Mouse (Mus musculus) embryonic facial prominence, embryonic 14.5 days (tissue): Measurements from ENCODE around the gene Ufsp1. TPM values are rescaled to one million over a fixed set of nuclear protein-coding genes. Genes with fewer than 3 reads are reported as not detected.

Experiments
- ATAC-seq: fragments of 200-750 bp; cut with Nextera tagmentation; 2 replicates; pipeline ENCODE4 v1.8.0; 2017; ENCODE audit warnings: low read depth, moderate number of reproducible peaks, moderate TSS enrichment
- DNase-seq: peaks from one replicate; pipeline ENCODE4 v3.0.0-alpha.2; 2015; ENCODE audit warnings: low spot score
- H3K27ac ChIP-seq: fragments of 300-500 bp; sonication (generic); replicated peaks from 2 replicates; pipeline ENCODE4 v1.5.1; 2014; ENCODE audit warnings: low read depth, mild to moderate bottlenecking, low read length, moderate library complexity
- H3K27me3 ChIP-seq: fragments of 300-500 bp; sonication (generic); replicated peaks from 2 replicates; pipeline ENCODE4 v1.6.1; 2014; ENCODE audit warnings: low read length; ENCODE audit not compliant: control insufficient read depth, insufficient read depth
- H3K36me3 ChIP-seq: fragments of 300-500 bp; sonication (generic); 2 replicates; pipeline ENCODE4 v1.6.1; 2014; ENCODE audit warnings: low read length, mixed read lengths; ENCODE audit not compliant: control insufficient read depth, insufficient read depth
- H3K4me1 ChIP-seq: fragments of 300-500 bp; sonication (generic); 2 replicates; pipeline ENCODE4 v1.6.1; 2014; ENCODE audit warnings: antibody characterized with exemption, low read length; ENCODE audit not compliant: control insufficient read depth, insufficient read depth
- H3K4me2 ChIP-seq: fragments of 300-500 bp; sonication (generic); 2 replicates; pipeline ENCODE4 v1.6.1; 2014; ENCODE audit warnings: low read depth, mild to moderate bottlenecking, low read length, moderate library complexity, mixed read lengths
- H3K4me3 ChIP-seq: fragments of 300-500 bp; sonication (generic); 2 replicates; pipeline ENCODE4 v1.5.1; 2014; ENCODE audit warnings: low read depth, mild to moderate bottlenecking, low read length
- H3K9ac ChIP-seq: fragments of 300-500 bp; sonication (generic); 2 replicates; pipeline ENCODE4 v1.6.1; 2014; ENCODE audit warnings: low read depth, mild to moderate bottlenecking, low read length, moderate library complexity, mixed read lengths
- H3K9me3 ChIP-seq: fragments of 300-500 bp; sonication (generic); 2 replicates; pipeline ENCODE4 v1.6.1; 2016; ENCODE audit warnings: low read length; ENCODE audit not compliant: control insufficient read depth
- WGBS: fragments of 180-500 bp; shearing (Covaris S2); extraction: QIAGEN DNeasy Blood & Tissue Kit; methylation state at CpG from one replicate; pipeline ENCODE4 v1.1.7; 2014; 5-methylcytosine and 5-hydroxymethylcytosine counted together
- polyA plus RNA-seq: library from polyadenylated mRNA; unstranded; fragments of >200 nt; fragmentation: Nextera tagmentation; extraction: Ambion mirVana; gene quantifications from 2 replicates; pipeline ENCODE4 v1.2.1, GENCODE M21; 2014

The Ufsp1 gene
- polyA plus RNA-seq, 1 experiment from 2014 or later: 12.3 TPM

GRCm38 (mm10) chr5:137333512-137334174 is 39.2 kb downstream of the Ufsp1 start, which contains the start of gene Slc12a9:
TSS of gene Slc12a9 (minus strand) at chr5:137333597.
- Histone ChIP-seq H3K9me3 (no peaks in the 10 kb centered on the region), H3K36me3 (no peaks in the 10 kb centered on the region), H3K27ac (no peak within 1 kb of the TSS), H3K4me2 (peak within 1 kb of the TSS; percentile 96), H3K27me3 (no peaks in the 10 kb centered on the region), H3K9ac (peak within 1 kb of the TSS; percentile 81), H3K4me1 (0 out of 2 replicates have a peak, but pooled peaks cover 6% of the 10 kb centered on the region), H3K4me3 (peak within 1 kb of the TSS; percentile 70)
- ATAC-seq (peak; percentile 89), DNase-seq (peak; percentile 98)
- WGBS: under 1% methylated on average over 44 of the region's 44 CpGs

- H3K9ac ChIP-seq: no peak overlapping the region
- H3K36me3 ChIP-seq: no peaks in the 10 kb centered on the region
- peak overlapping the region; percentile 70 for H3K4me3 ChIP-seq
- H3K4me2 ChIP-seq: peak overlapping the region; percentile 96
- H3K27me3 ChIP-seq: no peaks in the 10 kb centered on the region
- 57% methylated on average over 10 of the region's 10 CpGs for WGBS
- H3K27ac ChIP-seq: no peak overlapping the region
- no peak for ATAC-seq
- H3K4me1 ChIP-seq: peaks cover 10% of the 10 kb centered on the region
- H3K9me3 ChIP-seq: no peaks in the 10 kb centered on the region
- no peak for DNase-seq
Measured at GRCm38 (mm10) chr5:137334317-137334716, 39.9 kb downstream of the Ufsp1 start.

GRCm38 (mm10) chr5:137335066-137335465 is 40.6 kb downstream of the Ufsp1 start:
- Histone ChIP-seq H3K4me1 (peaks cover 10% of the 10 kb centered on the region), H3K27ac (no peak overlapping the region), H3K9me3 (no peaks in the 10 kb centered on the region), H3K4me2 (no peak overlapping the region), H3K27me3 (no peaks in the 10 kb centered on the region), H3K4me3 (no peak overlapping the region), H3K9ac (no peak overlapping the region), H3K36me3 (no peaks in the 10 kb centered on the region)
- DNase-seq (no peak), ATAC-seq (no peak)
- 76% methylated on average over 6 of the region's 6 CpGs for WGBS

- Histone ChIP-seq H3K4me2 (no peak overlapping the region), H3K27ac (no peak overlapping the region), H3K4me3 (no peak overlapping the region), H3K27me3 (no peaks in the 10 kb centered on the region), H3K9ac (no peak overlapping the region), H3K36me3 (no peaks in the 10 kb centered on the region), H3K9me3 (no peaks in the 10 kb centered on the region), H3K4me1 (peaks cover 10% of the 10 kb centered on the region)
- ATAC-seq: no peak
- 28% methylated on average over 8 of the region's 8 CpGs for WGBS
- DNase-seq: no peak
Measured at GRCm38 (mm10) chr5:137337190-137337589, 42.8 kb downstream of the Ufsp1 start.

DNA sequence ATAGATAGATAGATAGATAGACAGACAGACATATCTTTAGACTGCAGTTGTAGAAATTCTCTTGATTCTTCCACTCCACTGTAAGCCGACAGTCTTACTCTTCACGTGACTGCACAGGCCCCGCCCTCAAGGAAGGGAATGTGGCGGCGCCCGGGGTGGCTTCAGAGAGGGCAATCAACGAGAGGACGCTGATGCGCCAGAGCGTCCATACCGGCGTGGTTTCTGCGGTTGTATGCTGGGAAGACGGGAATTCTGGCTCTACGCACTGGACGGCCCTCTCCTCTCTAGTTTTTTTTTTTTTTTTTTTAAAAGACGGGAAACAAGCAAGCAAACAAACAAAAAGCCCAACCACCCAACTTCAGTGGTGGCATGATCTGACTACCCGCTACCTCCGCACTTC is 43.8 kb downstream of the Ufsp1 start:
- Histone ChIP-seq H3K27me3 (no peaks in the 10 kb centered on the region), H3K4me1 (peaks cover 7% of the 10 kb centered on the region), H3K4me3 (peak overlapping the region; percentile 40), H3K27ac (peak overlapping the region; percentile 87), H3K9me3 (no peaks in the 10 kb centered on the region), H3K36me3 (no peaks in the 10 kb centered on the region), H3K9ac (peak overlapping the region; percentile 68), H3K4me2 (peak overlapping the region; percentile 83)
- DNase-seq (peak; percentile 97), ATAC-seq (peak; percentile 87)
- WGBS: 0% methylated on average over 19 of the region's 19 CpGs

DNA sequence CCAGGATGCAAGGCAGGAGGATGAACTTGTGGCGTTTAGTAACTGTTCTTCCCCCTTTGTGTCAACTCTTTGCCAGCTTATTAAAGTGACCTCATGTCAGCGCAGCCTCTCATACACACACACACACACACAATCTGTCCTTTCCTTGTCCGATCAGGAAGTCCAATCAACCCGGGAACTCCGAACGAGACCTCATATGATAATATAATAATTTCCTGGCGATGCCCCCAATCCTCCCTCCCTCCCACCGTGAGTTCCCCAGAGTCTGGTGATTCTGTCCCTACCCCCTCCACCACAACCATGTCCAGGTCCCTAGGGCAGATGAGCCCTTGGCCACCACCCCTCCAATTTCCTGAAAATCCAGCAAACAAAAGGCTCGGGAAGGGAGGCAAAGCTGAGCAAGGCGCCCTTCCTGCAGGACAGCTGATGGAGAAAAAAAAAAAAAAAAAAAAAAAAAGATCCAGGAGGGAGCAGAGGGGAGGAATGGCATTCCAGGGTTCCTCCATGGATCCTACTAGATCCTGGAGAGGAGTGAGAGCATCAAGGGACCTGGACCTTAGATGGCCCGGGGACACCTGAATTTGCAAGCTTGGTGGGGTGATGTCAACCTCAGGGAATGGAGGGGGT is 44.3 kb downstream of the Ufsp1 start:
- peak; percentile 72 for DNase-seq
- Histone ChIP-seq H3K4me1 (peaks cover 7% of the 10 kb centered on the region), H3K27ac (peak overlapping the region; percentile 87), H3K36me3 (no peaks in the 10 kb centered on the region), H3K9ac (peak overlapping the region; percentile 68), H3K4me3 (peak overlapping the region; percentile 40), H3K4me2 (peak overlapping the region; percentile 83), H3K27me3 (no peaks in the 10 kb centered on the region), H3K9me3 (no peaks in the 10 kb centered on the region)
- under 1% methylated on average over 11 of the region's 11 CpGs for WGBS
- ATAC-seq: peak; percentile 21

DNA sequence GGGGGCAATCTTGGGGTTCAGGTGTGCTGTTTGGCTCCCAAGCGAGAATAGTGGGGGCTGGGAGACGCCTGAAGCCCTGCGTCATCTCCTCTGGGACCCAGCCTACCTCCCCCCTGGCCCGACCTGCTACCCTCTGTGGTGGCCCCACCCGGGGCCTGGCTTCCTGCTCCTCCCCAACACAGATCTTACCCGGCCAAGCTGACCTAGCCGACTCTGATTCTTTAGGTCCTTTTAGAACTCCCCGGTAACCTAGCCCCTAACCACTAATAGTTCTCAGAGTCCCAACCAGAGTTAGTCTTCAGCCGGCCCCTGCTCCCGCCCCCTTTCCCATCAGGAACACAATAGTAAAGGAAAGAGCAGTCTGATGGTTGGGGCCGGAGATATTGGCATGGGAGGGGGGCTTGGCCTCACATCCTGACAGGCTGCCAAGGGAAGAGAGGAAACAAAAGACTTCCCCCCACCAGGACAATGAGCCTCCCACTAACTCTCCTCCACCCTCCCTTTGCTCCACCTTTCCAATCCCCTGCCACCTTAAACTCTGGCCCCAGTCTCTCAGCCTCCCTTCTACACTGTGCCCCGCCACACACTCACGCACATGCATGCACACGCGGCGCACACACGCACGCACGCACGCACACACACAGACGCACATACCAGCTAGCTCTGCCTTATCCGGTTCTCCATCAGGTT is 45.0 kb downstream of the Ufsp1 start:
- peak overlapping the region; percentile 40 for H3K4me3 ChIP-seq
- H3K27me3 ChIP-seq: no peaks in the 10 kb centered on the region
- peak overlapping the region; percentile 68 for H3K9ac ChIP-seq
- H3K36me3 ChIP-seq: no peaks in the 10 kb centered on the region
- ATAC-seq (peak; percentile 49), DNase-seq (peak; percentile 78)
- H3K4me2 ChIP-seq: peak overlapping the region; percentile 83
- WGBS: 7% methylated on average over 19 of the region's 22 CpGs
- H3K27ac ChIP-seq: peak overlapping the region; percentile 87
- H3K9me3 ChIP-seq: no peaks in the 10 kb centered on the region
- peaks cover 7% of the 10 kb centered on the region for H3K4me1 ChIP-seq

- no peaks in the 10 kb centered on the region for H3K9me3 ChIP-seq
- peaks cover 7% of the 10 kb centered on the region for H3K4me1 ChIP-seq
- no peaks in the 10 kb centered on the region for H3K27me3 ChIP-seq
- ATAC-seq: no peak
- no peak overlapping the region for H3K4me3 ChIP-seq
- H3K36me3 ChIP-seq: no peaks in the 10 kb centered on the region
- H3K27ac ChIP-seq: peak overlapping the region; percentile 87
- no peak overlapping the region for H3K9ac ChIP-seq
- peak overlapping the region; percentile 83; the same call in 1 of the 2 replicates for H3K4me2 ChIP-seq
- WGBS: 81% methylated on average over 6 of the region's 6 CpGs
- DNase-seq: no peak
Measured at GRCm38 (mm10) chr5:137340222-137340621, 45.8 kb downstream of the Ufsp1 start.
